Mouse (Mus musculus): ENCODE results near the gene Defa36.
"Not testable (repeated sequence)": the region's sequence is repeated elsewhere in the genome, so short reads cannot be mapped to it uniquely, and the experiment has no call there.

Defa36 gene

GRCm38 (mm10) chr8:21427111-21427510 lies at the start of gene Defa36:
TSS of gene Defa36 (plus strand) at chr8:21427411.
- DNase-seq: not testable (repeated sequence)

GRCm38 (mm10) chr8:21378215-21378614 lies 49.0 kb upstream of the Defa36 start, which contains the start of gene Defa2:
TSS of gene Defa2 (plus strand) at chr8:21378515.
- DNase-seq: not testable (repeated sequence)

DNA sequence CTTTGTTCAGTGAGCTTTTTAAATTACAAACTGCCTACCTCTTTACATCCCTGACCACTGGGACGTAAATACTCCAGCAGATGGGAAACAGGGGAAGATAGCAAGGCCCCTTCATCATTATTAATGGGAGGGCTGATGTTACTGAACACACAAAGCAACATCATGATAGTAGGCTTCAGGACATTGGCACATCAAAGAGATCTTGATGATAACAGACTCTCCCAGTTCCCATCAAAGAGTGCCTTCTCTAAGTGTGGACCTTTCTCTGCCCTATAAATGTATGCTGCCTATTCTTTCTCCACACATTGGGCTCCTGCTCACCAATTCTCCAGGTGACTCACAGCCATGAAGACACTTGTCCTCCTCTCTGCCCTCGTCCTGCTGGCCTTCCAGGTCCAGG lies 35.7 kb upstream of the Defa36 start, which contains the start of gene Defa33:
Defa33 (plus strand) TSS at position 301 of the 400 bp plus-strand sequence.
- not testable (repeated sequence) for DNase-seq

GRCm38 (mm10) chr8:21456460-21456859 lies 29.2 kb downstream of the Defa36 start, which contains the start of gene Gm7849:
TSS of gene Gm7849 (minus strand) at chr8:21456560.
- DNase-seq: not testable (repeated sequence)
